Mouse (Mus musculus): ENCODE data around the gene Fbxo11. TPM values are rescaled to one million over a fixed set of nuclear protein-coding genes. Genes with fewer than 3 reads are reported as not detected.

The Fbxo11 gene
- 9.8 TPM for polyA plus RNA-seq (2017; shearing (Covaris generic))

GRCm38 (mm10) chr17:88065031-88065800 lies at the start of gene Fbxo11:
Fbxo11 (minus strand) TSS chr17:88065291.

GRCm38 (mm10) chr17:87974629-87975228 lies 90.4 kb downstream of the Fbxo11 start, which contains the start of gene Msh6:
Msh6 (plus strand) TSS chr17:87975062.

Other genes with a start within 250 kb of the Fbxo11 start
- not detected for gene Rpl36-ps4, start 144.3 kb downstream of the Fbxo11 start, polyA plus RNA-seq (2017; shearing (Covaris generic))
- 30.3 TPM for gene Msh6, start 90.2 kb downstream of the Fbxo11 start, polyA plus RNA-seq (2017; shearing (Covaris generic))

Data from CD4-positive, CD25-positive, alpha-beta regulatory T cell, adult 9 weeks (primary cell).